Mouse (Mus musculus): ENCODE results near the gene Msmo1. TPM values are rescaled to one million over a fixed set of nuclear protein-coding genes. Genes with fewer than 3 reads are reported as not detected.
A peak's percentile ranks its signal among the peaks of the same experiment; 100 is the strongest.

Gene Msmo1
- total RNA-seq, 2 experiments from 2014 or later, result 92.5 to 107 TPM

DNA sequence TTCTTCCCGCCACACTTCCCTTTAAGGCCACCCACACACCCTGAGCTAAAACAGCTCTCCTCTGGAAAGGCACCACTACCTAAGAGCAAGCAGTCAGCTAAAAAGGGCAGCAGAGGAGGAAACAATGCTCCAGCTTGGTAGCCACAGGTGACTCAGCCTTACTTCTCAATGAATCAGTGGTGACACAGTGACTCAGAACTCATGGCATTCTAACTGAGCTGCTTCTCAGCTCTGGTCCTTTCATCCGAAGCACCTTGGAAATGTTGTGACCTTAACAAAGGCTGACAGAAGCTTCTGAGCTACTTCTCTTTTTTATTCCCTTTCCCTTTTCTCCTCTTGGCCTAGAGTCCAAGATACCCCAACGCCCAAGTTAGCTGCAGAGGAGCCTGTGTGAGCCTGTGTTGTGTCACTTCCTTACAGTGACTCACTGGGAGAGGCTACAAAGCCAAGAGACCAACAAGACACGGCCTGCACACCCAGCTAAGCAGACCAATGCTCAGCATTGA lies 7.3 kb downstream of the Msmo1 start:
- intact Hi-C loops (cut with DNase I), result no loop called here
- no peak for DNase-seq (ENCODE audit: low spot score in 2 of 2)

GRCm38 (mm10) chr8:64723206-64723605 lies 10.4 kb downstream of the Msmo1 start:
- no peak for DNase-seq (ENCODE audit: low spot score in 2 of 2)

DNA sequence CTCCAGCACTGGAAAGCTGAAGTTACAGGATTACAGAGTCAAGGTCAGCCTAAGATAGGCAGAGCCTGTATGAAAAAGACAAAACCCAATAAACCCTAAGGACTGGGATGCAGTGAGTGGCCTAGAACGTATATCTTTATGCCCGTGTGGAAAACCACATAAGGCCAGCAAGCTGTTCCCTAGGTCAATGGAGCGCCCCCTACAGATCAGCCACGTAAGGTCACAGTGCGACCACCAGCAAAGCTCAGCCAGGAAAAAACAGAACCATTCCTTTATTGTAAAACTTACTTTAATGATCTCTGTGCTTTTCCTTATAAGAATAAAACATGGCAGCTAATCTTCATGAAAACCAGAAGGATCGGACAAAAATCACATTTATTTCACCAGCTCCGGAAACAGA lies 15.7 kb downstream of the Msmo1 start:
- intact Hi-C loops (cut with DNase I), result no loop called here
- DNase-seq (ENCODE audit: low spot score in 2 of 2), result no peak

More at GRCm38 (mm10) chr8:64723206-64723605, 10.4 kb downstream of the Msmo1 start:
- intact Hi-C loops (cut with DNase I), result no loop called here

- intact Hi-C loops (cut with DNase I), result no loop called here
- DNase-seq (ENCODE audit: low spot score in 2 of 2), result no peak
These were observed 21.1 kb downstream of the Msmo1 start for GRCm38 (mm10) chr8:64712499-64712898.

GRCm38 (mm10) chr8:64711544-64711943 lies 22.0 kb downstream of the Msmo1 start:
- DNase-seq (ENCODE audit: low spot score in 2 of 2), result no peak
- intact Hi-C loops (cut with DNase I), result no loop called here

DNA sequence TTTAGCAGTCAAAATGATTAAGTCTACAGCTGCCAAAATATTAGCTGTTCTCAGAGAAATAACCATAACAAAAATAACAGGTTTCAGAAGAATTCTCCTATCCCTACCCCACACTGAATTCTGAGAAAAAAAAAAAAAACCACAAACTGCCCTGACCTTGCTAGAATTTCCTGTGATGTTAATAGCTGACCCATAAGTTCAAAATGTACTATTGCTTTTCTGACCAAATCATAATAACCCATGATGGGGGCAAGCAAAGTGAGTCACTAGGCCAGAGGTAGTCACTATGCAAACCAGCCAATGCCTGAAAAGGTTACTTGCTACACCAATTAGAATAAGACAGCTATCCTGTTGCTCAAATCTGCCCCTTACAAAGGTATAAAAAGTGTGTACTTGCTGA lies 26.1 kb downstream of the Msmo1 start:
- DNase-seq (ENCODE audit: low spot score in 2 of 2), result no peak
- intact Hi-C loops (cut with DNase I), result no loop called here

DNA sequence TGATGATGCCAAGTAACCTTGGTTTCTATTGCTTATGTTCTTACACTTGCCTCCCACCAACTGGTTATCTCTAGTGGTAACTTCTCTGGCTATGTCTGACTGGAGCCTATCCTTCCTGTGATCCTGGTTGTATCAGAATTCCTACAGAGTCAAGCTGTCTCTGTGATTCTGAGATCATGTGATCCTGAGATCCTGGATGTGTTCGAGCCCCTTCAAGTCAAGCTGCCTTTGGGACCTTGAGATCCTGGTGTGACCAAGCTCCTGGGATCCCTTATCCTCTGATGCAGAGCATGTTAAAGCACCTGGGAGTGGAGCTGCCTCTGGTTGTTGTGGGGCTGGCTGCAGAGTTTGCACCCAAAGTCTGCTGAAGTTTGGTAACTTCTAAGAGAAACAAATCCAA lies 30.4 kb downstream of the Msmo1 start:
- intact Hi-C loops (cut with DNase I), result no loop called here

GRCm38 (mm10) chr8:64692651-64693201 lies 40.9 kb downstream of the Msmo1 start, which contains the start of gene Cpe:
Gene Cpe (minus strand): TSS chr8:64693054.
- peak; percentile 86 to 90 for DNase-seq (ENCODE audit: low spot score in 2 of 2)
- intact Hi-C loops (cut with DNase I), result loop anchor here (1.0 to 5.0 kb wide), 3 partner anchors 35 to 250 kb away; no protein-coding TSS in a partner anchor

More for the DNA sequence above, 30.4 kb downstream of the Msmo1 start:
- no peak for DNase-seq (ENCODE audit: low spot score in 2 of 2)

- DNase-seq (ENCODE audit: low spot score in 2 of 2), result peak in 1 of 2 experiments; percentile 41
- intact Hi-C loops (cut with DNase I), result loop anchor here (1.0 to 5.0 kb wide), 3 partner anchors 34 to 251 kb away; no protein-coding TSS in a partner anchor
These were observed 41.8 kb downstream of the Msmo1 start for GRCm38 (mm10) chr8:64691591-64692401.

GRCm38 (mm10) chr8:64690845-64691244 lies 42.7 kb downstream of the Msmo1 start:
- no peak for DNase-seq (ENCODE audit: low spot score in 2 of 2)
- intact Hi-C loops (cut with DNase I), result loop anchor here (5.0 kb wide), 2 partner anchors 34 to 251 kb away; no protein-coding TSS in a partner anchor

GRCm38 (mm10) chr8:64690306-64690705 lies 43.3 kb downstream of the Msmo1 start:
- DNase-seq (ENCODE audit: low spot score in 2 of 2), result no peak
- intact Hi-C loops (cut with DNase I), result loop anchor here (5.0 kb wide), 2 partner anchors 33 to 252 kb away; no protein-coding TSS in a partner anchor

- intact Hi-C loops (cut with DNase I), result no loop called here
- DNase-seq (ENCODE audit: low spot score in 2 of 2), result no peak
These were observed 44.9 kb downstream of the Msmo1 start for GRCm38 (mm10) chr8:64688741-64689140.

DNA sequence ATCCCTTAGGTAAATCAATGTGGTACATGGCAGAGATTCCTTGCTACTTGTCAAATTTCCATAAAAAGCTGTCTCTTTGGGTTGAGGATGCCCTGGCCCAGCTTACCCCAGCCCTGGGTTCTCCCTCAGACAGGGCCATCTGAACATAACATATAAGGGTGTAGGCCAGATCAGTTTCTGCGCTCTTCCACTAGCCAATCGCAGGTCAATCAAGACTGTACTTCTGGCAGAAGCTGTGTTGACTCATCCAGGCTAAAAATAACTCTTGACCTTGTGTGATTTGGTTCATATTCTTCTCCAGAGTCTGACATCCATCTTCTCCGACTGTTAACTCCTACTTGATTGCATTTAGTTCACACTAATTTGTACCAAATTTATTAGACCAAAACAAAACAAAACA lies 45.4 kb downstream of the Msmo1 start:
- intact Hi-C loops (cut with DNase I), result no loop called here
- DNase-seq (ENCODE audit: low spot score in 2 of 2), result no peak

DNA sequence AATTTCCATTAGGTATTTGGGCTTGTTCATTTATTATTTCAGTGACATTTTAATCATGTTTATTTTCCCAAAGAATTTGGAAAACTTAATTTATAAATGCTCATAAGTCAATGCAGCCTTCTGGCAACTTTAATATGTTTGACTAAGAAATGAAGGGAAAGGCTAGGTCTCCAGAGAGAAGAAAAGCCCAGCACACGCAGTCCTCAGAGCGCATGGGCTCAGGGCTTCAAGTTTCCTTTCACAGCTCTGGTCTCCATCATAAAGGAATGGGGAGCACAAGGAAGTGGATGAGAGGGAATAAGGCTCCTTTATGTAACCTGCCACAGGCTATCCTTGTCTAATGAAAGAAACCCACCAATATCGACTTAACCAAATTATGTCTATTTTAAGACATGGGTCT lies 51.1 kb downstream of the Msmo1 start:
- no peak for DNase-seq (ENCODE audit: low spot score in 2 of 2)
- intact Hi-C loops (cut with DNase I), result no loop called here

DNA sequence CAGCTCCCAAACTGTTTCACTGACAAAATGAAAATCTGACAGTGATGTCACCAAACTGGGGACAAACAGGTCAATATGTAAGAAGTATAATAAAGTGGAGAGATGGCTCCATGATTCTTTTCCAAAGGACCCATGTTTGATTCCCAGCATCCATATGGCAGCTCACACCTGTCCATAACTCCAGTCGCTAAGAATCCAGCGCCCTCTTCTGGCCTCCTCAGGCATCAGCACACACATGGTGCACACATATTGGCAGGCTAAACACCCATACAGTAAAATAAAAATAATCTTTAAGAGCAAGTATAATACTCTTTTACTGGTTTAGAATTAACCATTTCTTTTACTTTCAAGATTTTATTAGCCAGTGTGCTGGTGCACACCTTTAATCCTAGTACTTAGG lies 57.2 kb downstream of the Msmo1 start:
- intact Hi-C loops (cut with DNase I), result no loop called here
- DNase-seq (ENCODE audit: low spot score in 2 of 2), result no peak

GRCm38 (mm10) chr8:64674951-64675585 lies 58.5 kb downstream of the Msmo1 start:
- intact Hi-C loops (cut with DNase I), result no loop called here

GRCm38 (mm10) chr8:64672920-64673319 lies 60.7 kb downstream of the Msmo1 start:
- DNase-seq (ENCODE audit: low spot score in 2 of 2), result no peak
- intact Hi-C loops (cut with DNase I), result no loop called here

More at GRCm38 (mm10) chr8:64674951-64675585, 58.5 kb downstream of the Msmo1 start:
- no peak for DNase-seq (ENCODE audit: low spot score in 2 of 2)

- DNase-seq (ENCODE audit: low spot score in 2 of 2), result no peak
- intact Hi-C loops (cut with DNase I), result no loop called here
These were observed 61.7 kb downstream of the Msmo1 start for GRCm38 (mm10) chr8:64671937-64672336.

Measured in left cerebral cortex, postnatal 14 days (tissue).